Mouse (Mus musculus): ENCODE measurements at regions not wholly inside any gene's neighbourhood (a gene's known extent, or its start where the extent isn't known, plus 50 kb on each side); places are given as distances from the start of the nearest gene placed in this dataset.

GRCm38 (mm10) chr2:138183722-138184121 is 72.6 kb upstream of the Btbd3 start:
- ChIA-PET POLR2A (no interaction called here), CTCF (interaction anchor here in 1 of 4 experiments (0.5 to 0.6 kb wide), 2 partner anchors 28 to 135 kb away, joined by 3 read pairs; no protein-coding TSS in a partner anchor)

GRCm38 (mm10) chr2:138184866-138185265 is 71.5 kb upstream of the Btbd3 start:
- POLR2A ChIA-PET: interaction anchor here in 1 of 4 experiments (1.0 kb wide), 1 partner anchor 14 kb away, joined by 3 read pairs; no protein-coding TSS in a partner anchor
- CTCF ChIA-PET: no interaction called here

- POLR2A ChIA-PET: no interaction called here
- CTCF ChIA-PET: no interaction called here
These were observed 69.7 kb upstream of the Btbd3 start for GRCm38 (mm10) chr2:138186700-138187099.

GRCm38 (mm10) chr2:138193529-138193928 is 62.8 kb upstream of the Btbd3 start:
- CTCF ChIA-PET: no interaction called here

GRCm38 (mm10) chr2:138199016-138199415 is 57.3 kb upstream of the Btbd3 start:
- CTCF ChIA-PET: no interaction called here
- POLR2A ChIA-PET: interaction anchor here in 2 of 4 experiments (0.6 to 1.1 kb wide), 2 partner anchors 14 kb away, joined by 3 read pairs; no protein-coding TSS in a partner anchor

More at GRCm38 (mm10) chr2:138193529-138193928, 62.8 kb upstream of the Btbd3 start:
- POLR2A ChIA-PET: no interaction called here
